Mouse (Mus musculus): ENCODE data around the gene Sertad4. TPM values are rescaled to one million over a fixed set of nuclear protein-coding genes. Genes with fewer than 3 reads are reported as not detected.

The Sertad4 gene
- total and polyA plus RNA-seq, 3 experiments = not detected

GRCm38 (mm10) chr1:192852047-192852446 lies 3.5 kb downstream of the Sertad4 start:
- H3K27ac ChIP-seq (ENCODE audit: control insufficient read depth, low read depth, low read length) = no peak overlapping the region
- no peaks in the 10 kb centered on the region for H3K4me1 ChIP-seq (ENCODE audit: control insufficient read depth in 1 of 2, insufficient read depth in 2 of 2, low read length in 2 of 2)
- no peak for DNase-seq (ENCODE audit: low read depth, low spot score)
- H3K79me2 ChIP-seq (ENCODE audit: control insufficient read depth, insufficient read depth, low read length, poor library complexity) = no peaks in the 10 kb centered on the region
- H3K4me3 ChIP-seq (ENCODE audit: control insufficient read depth in 1 of 2, insufficient read depth in 1 of 2, low read depth in 2 of 2, low read length in 2 of 2) = no peak overlapping the region
- no peak for TF ChIP-seq BHLHE40 (IDR thresholded peaks at IDR 0.05; ENCODE audit: borderline replicate concordance, low read depth, low read length)
- TF ChIP-seq MXI1 (IDR thresholded peaks at IDR 0.05; ENCODE audit: low read depth, low read length) = no peak
- TF ChIP-seq POLR2A (IDR thresholded peaks at IDR 0.05; ENCODE audit: control insufficient read depth in 1 of 2, insufficient read depth in 1 of 2, low read depth in 1 of 2, low read length in 2 of 2, poor library complexity in 1 of 2) = no peak
- no peak for TF ChIP-seq TAL1 (IDR thresholded peaks at IDR 0.05; ENCODE audit: low read length)
- TF ChIP-seq MEF2A (IDR thresholded peaks at IDR 0.05; ENCODE audit: extremely low read depth, insufficient replicate concordance, low read depth, low read length, poor library complexity, severe bottlenecking) = no peak
- no peak for TF ChIP-seq MYC (IDR thresholded peaks at IDR 0.05; ENCODE audit: low read depth, low read length)
- no peak for TF ChIP-seq ETS1 (IDR thresholded peaks at IDR 0.05; ENCODE audit: low read depth, low read length)
- no peak for TF ChIP-seq ZKSCAN1 (IDR thresholded peaks at IDR 0.05; ENCODE audit: low read depth, low read length)
- no peak for TF ChIP-seq POLR2AphosphoS2 (IDR thresholded peaks at IDR 0.05; ENCODE audit: low read length)
- no peak for TF ChIP-seq ELF1 (IDR thresholded peaks at IDR 0.05; ENCODE audit: low read depth, low read length)
- TF ChIP-seq MAX (IDR thresholded peaks at IDR 0.05; ENCODE audit: low read length) = no peak
- TF ChIP-seq MAFK (IDR thresholded peaks at IDR 0.05; ENCODE audit: borderline replicate concordance, low read depth, low read length) = no peak
- TF ChIP-seq USF1 (IDR thresholded peaks at IDR 0.05; ENCODE audit: low read depth, low read length) = no peak
- TF ChIP-seq ZC3H11A (IDR thresholded peaks at IDR 0.05; ENCODE audit: low read depth, low read length) = no peak
- H3K9ac ChIP-seq (ENCODE audit: control insufficient read depth, low read depth, low read length, poor library complexity, severe bottlenecking) = no peak overlapping the region
- peaks cover 0 to 1% of the 10 kb centered on the region in 2 experiments; a peak in 2 of 4 replicates for H3K27me3 ChIP-seq (ENCODE audit: control insufficient read depth in 1 of 2, insufficient read depth in 2 of 2, low read length in 2 of 2)
- no peaks in the 10 kb centered on the region for H3K9me3 ChIP-seq (replicated peaks; ENCODE audit: insufficient read depth, low read length)
- H3K36me3 ChIP-seq (ENCODE audit: control insufficient read depth in 1 of 2, insufficient read depth in 2 of 2, low read length in 2 of 2) = no peaks in the 10 kb centered on the region

- H3K4me1 ChIP-seq (ENCODE audit: control insufficient read depth in 1 of 2, insufficient read depth in 2 of 2, low read length in 2 of 2) = no peaks in the 10 kb centered on the region
- no peaks in the 10 kb centered on the region for H3K79me2 ChIP-seq (ENCODE audit: control insufficient read depth, insufficient read depth, low read length, poor library complexity)
- no peaks in the 10 kb centered on the region for H3K9me3 ChIP-seq (replicated peaks; ENCODE audit: insufficient read depth, low read length)
- TF ChIP-seq TCF12 (IDR thresholded peaks at IDR 0.05; ENCODE audit: low read depth, low read length) = no peak
- no peak for TF ChIP-seq ZC3H11A (IDR thresholded peaks at IDR 0.05; ENCODE audit: low read depth, low read length)
- TF ChIP-seq HCFC1 (IDR thresholded peaks at IDR 0.05; ENCODE audit: low read depth, low read length) = no peak
- TF ChIP-seq MAFK (IDR thresholded peaks at IDR 0.05; ENCODE audit: borderline replicate concordance, low read depth, low read length) = no peak
- TF ChIP-seq CHD1 (IDR thresholded peaks at IDR 0.05; ENCODE audit: low read depth, low read length) = no peak
- no peak for TF ChIP-seq ZMIZ1 (IDR thresholded peaks at IDR 0.05; ENCODE audit: low read depth, low read length)
- TF ChIP-seq MAZ (IDR thresholded peaks at IDR 0.05; ENCODE audit: low read depth, low read length) = no peak
- TF ChIP-seq ELF1 (IDR thresholded peaks at IDR 0.05; ENCODE audit: low read depth, low read length) = no peak
- no peak for TF ChIP-seq ETS1 (IDR thresholded peaks at IDR 0.05; ENCODE audit: low read depth, low read length)
- no peak for TF ChIP-seq GABPA (IDR thresholded peaks at IDR 0.05; ENCODE audit: low read depth, low read length)
- TF ChIP-seq MXI1 (IDR thresholded peaks at IDR 0.05; ENCODE audit: low read depth, low read length) = no peak
- no peak for TF ChIP-seq POLR2AphosphoS5 (IDR thresholded peaks at IDR 0.05; ENCODE audit: borderline replicate concordance, low read depth, low read length)
- no peak for TF ChIP-seq EP300 (IDR thresholded peaks at IDR 0.05; ENCODE audit: low read depth in 1 of 2, low read length in 2 of 2)
- no peak overlapping the region for H3K4me3 ChIP-seq (ENCODE audit: control insufficient read depth in 1 of 2, insufficient read depth in 1 of 2, low read depth in 2 of 2, low read length in 2 of 2)
- H3K9ac ChIP-seq (ENCODE audit: control insufficient read depth, low read depth, low read length, poor library complexity, severe bottlenecking) = no peak overlapping the region
- H3K27ac ChIP-seq (ENCODE audit: control insufficient read depth, low read depth, low read length) = no peak overlapping the region
- no peak for DNase-seq (ENCODE audit: low read depth, low spot score)
- H3K36me3 ChIP-seq (ENCODE audit: control insufficient read depth in 1 of 2, insufficient read depth in 2 of 2, low read length in 2 of 2) = no peaks in the 10 kb centered on the region
- peaks cover 0 to 1% of the 10 kb centered on the region in 2 experiments; a peak in 2 of 4 replicates for H3K27me3 ChIP-seq (ENCODE audit: control insufficient read depth in 1 of 2, insufficient read depth in 2 of 2, low read length in 2 of 2)
Observed at GRCm38 (mm10) chr1:192851640-192852039, 3.9 kb downstream of the Sertad4 start.
